Comparison of ENCODE assay signal across 10 mouse cellular contexts in genomic region chr6:19282682-19283333, GRCm38 (mm10).
DNase-seq lines count a peak whose midpoint lies in the region; ATAC-seq lines count a peak whose summit lies in the region.
"Had no signal": no experiment of that assay in that cellular context is flagged by ENCODE, and none has a peak within 500 bp of the region (broad histone marks: within the 10 kb centered on the region; RNA-seq: fewer than 3 reads in every experiment).

No protein-coding gene starts in this region.

- no peak overlapping the region for H3K4me3 ChIP-seq in forebrain, embryonic 16.5 days (replicated peaks; ENCODE audit: low read length)
- H3K4me3 ChIP-seq: heart, embryonic 12.5 days had no signal

- H3K9me3 ChIP-seq in forebrain, embryonic 16.5 days (ENCODE audit: control insufficient read depth, low read length), result no peaks in the 10 kb centered on the region

- H3K36me3 ChIP-seq in forebrain, embryonic 16.5 days (ENCODE audit: control insufficient read depth, insufficient read depth), result no peaks in the 10 kb centered on the region
- H3K36me3 ChIP-seq: heart, embryonic 12.5 days had no signal

- peak; percentile 3 for DNase-seq in adrenal gland, postnatal 10 days
- no peak for DNase-seq in adrenal gland, postnatal 36 days
- DNase-seq in brain, adult 2 months (ENCODE audit: low read depth, low spot score), result peak; percentile 99
- peak; percentile 11 to 17 for DNase-seq in layer of hippocampus, postnatal 25 days (ENCODE audit: extremely low spot score in 1 of 2, low spot score in 1 of 2)
- DNase-seq in testis, postnatal 10 days (ENCODE audit: low spot score), result no peak
- no peak for DNase-seq in ovary, postnatal 36 days (ENCODE audit: low spot score)
- DNase-seq: kidney, adult 11 months had no signal

- 51% methylated on average over 4 of the region's 4 CpGs for WGBS in forebrain, embryonic 16.5 days

- H3K4me1 ChIP-seq in forebrain, embryonic 16.5 days (replicated peaks; ENCODE audit: control insufficient read depth, insufficient read depth, low read length), result no peaks in the 10 kb centered on the region
- H3K4me1 ChIP-seq: heart, embryonic 12.5 days had no signal

- H3K27ac ChIP-seq in forebrain, embryonic 16.5 days (ENCODE audit: low read length), result peak overlapping the region; percentile 3; the same call in 1 of the 2 replicates

- ATAC-seq in forebrain, embryonic 16.5 days, result peak; percentile 98
- ATAC-seq in granulocyte monocyte progenitor cell, adult 5-6 weeks (replicated peaks; ENCODE audit: poor library complexity, severe bottlenecking), result no peak

- no peak overlapping the region for H3K9ac ChIP-seq in forebrain, embryonic 16.5 days (replicated peaks; ENCODE audit: low read depth, low read length)
- H3K9ac ChIP-seq: heart, embryonic 12.5 days had no signal

- H3K4me2 ChIP-seq in forebrain, embryonic 16.5 days (ENCODE audit: low read length), result no peak overlapping the region
- H3K4me2 ChIP-seq: heart, embryonic 12.5 days had no signal

- no peaks in the 10 kb centered on the region for H3K27me3 ChIP-seq in forebrain, embryonic 16.5 days (replicated peaks; ENCODE audit: control insufficient read depth, insufficient read depth, low read length)
- H3K27me3 ChIP-seq: heart, embryonic 12.5 days had no signal

Comparison
In these comparisons a context has a peak if more than half of its experiments do, and no peak if none do; other contexts are left out.
1. DNase-seq: peak in adrenal gland, postnatal 10 days (single experiment), brain, adult 2 months (single experiment) and layer of hippocampus, postnatal 25 days (2 of 2); none in adrenal gland, postnatal 36 days (0 of 2), testis, postnatal 10 days (single experiment) and ovary, postnatal 36 days (single experiment).